Mouse (Mus musculus): ENCODE data around the gene Sin3b. TPM values are rescaled to one million over a fixed set of nuclear protein-coding genes. Genes with fewer than 3 reads are reported as not detected.

Gene Sin3b
- polyA plus RNA-seq, 1 experiment from 2014 or later, result 132 TPM

DNA sequence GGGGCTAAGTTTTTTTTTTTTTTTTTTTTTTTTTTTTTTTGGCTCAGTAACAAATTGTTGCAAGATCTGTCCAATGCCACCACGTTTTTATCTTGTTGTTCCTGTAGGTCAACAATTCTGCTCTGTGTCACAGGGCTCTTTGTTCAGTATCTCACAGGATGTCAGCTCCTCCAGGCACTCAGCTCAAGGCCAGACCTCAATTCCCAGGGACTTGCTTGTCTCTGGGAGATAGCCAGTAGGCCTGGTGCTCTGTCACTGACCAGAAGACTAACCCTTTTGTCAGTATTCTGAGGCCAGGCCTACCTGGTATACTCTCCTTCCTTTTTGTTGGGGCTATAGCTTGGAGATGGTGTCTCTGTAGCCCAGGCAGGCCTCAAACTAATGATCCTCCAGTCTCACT is 2.5 kb upstream of the Sin3b start:
- no peak overlapping the region for H3K4me3 ChIP-seq (replicated peaks)
- H3K4me1 ChIP-seq (replicated peaks), result peaks cover 9% of the 10 kb centered on the region
- no peaks in the 10 kb centered on the region for H3K27me3 ChIP-seq (replicated peaks)
- H3K27ac ChIP-seq, result no peak overlapping the region
- peaks cover 5% of the 10 kb centered on the region; the same call in 1 of the 2 replicates for H3K36me3 ChIP-seq
- no peak overlapping the region for H3K4me2 ChIP-seq (replicated peaks)
- no peak overlapping the region for H3K9ac ChIP-seq
- no peak for ATAC-seq
- no peaks in the 10 kb centered on the region for H3K9me3 ChIP-seq
- WGBS, result 17% methylated on average over 1 of the region's 1 CpGs

DNA sequence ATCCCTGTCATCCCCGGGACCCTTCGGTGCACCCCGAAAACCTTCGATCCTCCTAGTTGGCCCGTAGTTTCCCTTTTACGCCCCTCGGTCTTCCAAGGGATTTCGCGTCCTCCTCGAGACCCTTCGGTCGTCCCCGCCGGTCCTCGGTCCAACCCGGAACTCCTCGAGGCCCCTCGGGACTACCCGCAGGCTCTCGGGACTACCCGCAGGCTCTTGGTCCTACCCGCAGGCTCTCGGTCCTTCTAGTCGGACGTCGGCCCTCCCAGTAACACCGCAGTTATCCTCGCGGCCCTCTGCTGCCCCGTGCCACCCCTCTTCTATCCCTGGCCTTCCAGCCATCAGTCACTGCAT is 541 bp downstream of the Sin3b start:
- peaks cover 27% of the 10 kb centered on the region for H3K36me3 ChIP-seq
- no peak overlapping the region for H3K27ac ChIP-seq
- peak overlapping the region; percentile 89 for H3K4me2 ChIP-seq (replicated peaks)
- 0% methylated on average over 30 of the region's 30 CpGs for WGBS
- H3K9ac ChIP-seq, result peak overlapping the region; percentile 99
- no peaks in the 10 kb centered on the region for H3K9me3 ChIP-seq
- peaks cover 9% of the 10 kb centered on the region for H3K4me1 ChIP-seq (replicated peaks)
- H3K4me3 ChIP-seq (replicated peaks), result peak overlapping the region; percentile 96
- no peaks in the 10 kb centered on the region for H3K27me3 ChIP-seq (replicated peaks)
- peak; percentile 52 for ATAC-seq

DNA sequence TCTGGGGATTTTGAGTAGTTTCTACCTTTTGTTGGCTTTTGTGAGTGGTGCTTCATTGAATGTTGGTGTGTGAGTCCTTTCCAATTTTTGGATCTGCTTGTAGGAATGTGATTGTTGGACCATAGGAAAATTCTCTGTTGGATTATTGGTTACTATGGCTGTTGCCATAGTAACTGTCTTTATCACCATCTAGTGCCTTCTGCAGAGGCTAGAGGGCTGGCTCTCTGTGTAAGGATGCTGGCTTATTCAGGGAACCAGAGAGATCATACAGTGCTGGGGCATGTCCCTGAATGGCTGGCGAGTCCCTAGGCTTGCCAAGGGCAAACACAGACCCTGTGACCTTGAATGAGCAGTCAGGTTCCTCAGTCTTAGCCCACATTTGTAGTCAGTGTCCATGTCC is 5.6 kb downstream of the Sin3b start:
- no peak overlapping the region for H3K27ac ChIP-seq
- WGBS, result 82% methylated on average over 1 of the region's 1 CpGs
- H3K36me3 ChIP-seq, result peaks cover 55% of the 10 kb centered on the region
- no peak overlapping the region for H3K4me3 ChIP-seq (replicated peaks)
- no peak overlapping the region for H3K4me2 ChIP-seq (replicated peaks)
- H3K27me3 ChIP-seq (replicated peaks), result no peaks in the 10 kb centered on the region
- no peaks in the 10 kb centered on the region for H3K9me3 ChIP-seq
- no peak for ATAC-seq
- peaks cover 9% of the 10 kb centered on the region for H3K4me1 ChIP-seq (replicated peaks)
- no peak overlapping the region for H3K9ac ChIP-seq

DNA sequence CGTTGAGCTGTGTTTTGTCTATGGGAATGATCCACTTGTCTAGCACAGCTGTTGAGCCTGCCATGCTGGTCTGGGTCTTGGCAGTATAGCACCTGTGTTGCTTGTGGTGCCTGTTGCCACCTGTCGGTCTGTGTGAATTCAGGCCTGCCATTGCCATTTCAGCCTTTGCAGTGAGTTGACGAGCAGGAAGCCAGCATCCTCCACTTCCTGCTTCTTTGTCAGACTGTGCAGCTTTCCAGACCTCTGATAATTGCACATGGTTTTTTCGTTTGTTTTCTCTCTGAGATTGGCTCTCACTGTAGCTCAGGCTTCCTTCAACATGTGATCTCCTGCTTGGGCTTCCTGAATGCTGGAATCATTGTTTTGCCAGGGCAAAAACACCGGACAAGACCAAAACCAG is 11.9 kb downstream of the Sin3b start:
- Histone ChIP-seq H3K9ac (no peak overlapping the region), H3K36me3 (peaks cover 60% of the 10 kb centered on the region), H3K4me1 (replicated peaks) (no peaks in the 10 kb centered on the region), H3K4me2 (replicated peaks) (no peak overlapping the region), H3K27ac (no peak overlapping the region), H3K9me3 (no peaks in the 10 kb centered on the region), H3K27me3 (replicated peaks) (no peaks in the 10 kb centered on the region), H3K4me3 (replicated peaks) (no peak overlapping the region)
- 74% methylated on average over 5 of the region's 5 CpGs for WGBS
- ATAC-seq, result no peak

DNA sequence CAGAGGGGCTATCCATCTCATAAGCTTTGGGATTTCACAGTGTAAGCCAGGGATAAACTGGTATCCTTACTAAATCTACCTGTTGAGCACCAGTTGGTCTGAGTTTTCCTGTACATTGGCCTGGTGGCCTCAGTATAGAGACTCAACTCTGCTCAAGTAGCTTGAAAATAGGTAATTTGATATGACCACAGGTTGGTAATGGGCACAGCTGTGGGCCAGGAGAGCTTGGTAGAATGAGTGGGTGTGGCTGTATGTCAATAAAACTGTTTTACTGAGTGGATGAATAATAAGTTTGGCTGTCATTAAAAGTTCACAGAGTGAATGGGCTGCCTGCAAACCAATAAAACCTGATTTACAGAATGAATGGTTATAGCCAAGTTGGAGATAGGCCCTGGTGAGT is 13.8 kb downstream of the Sin3b start:
- H3K9me3 ChIP-seq, result no peaks in the 10 kb centered on the region
- no peaks in the 10 kb centered on the region for H3K27me3 ChIP-seq (replicated peaks)
- H3K4me1 ChIP-seq (replicated peaks), result no peaks in the 10 kb centered on the region
- no peak overlapping the region for H3K4me3 ChIP-seq (replicated peaks)
- no peak overlapping the region for H3K9ac ChIP-seq
- no peak overlapping the region for H3K4me2 ChIP-seq (replicated peaks)
- peaks cover 50% of the 10 kb centered on the region for H3K36me3 ChIP-seq
- H3K27ac ChIP-seq, result no peak overlapping the region
- peak; percentile 15; the same call in 1 of the 2 replicates for ATAC-seq

DNA sequence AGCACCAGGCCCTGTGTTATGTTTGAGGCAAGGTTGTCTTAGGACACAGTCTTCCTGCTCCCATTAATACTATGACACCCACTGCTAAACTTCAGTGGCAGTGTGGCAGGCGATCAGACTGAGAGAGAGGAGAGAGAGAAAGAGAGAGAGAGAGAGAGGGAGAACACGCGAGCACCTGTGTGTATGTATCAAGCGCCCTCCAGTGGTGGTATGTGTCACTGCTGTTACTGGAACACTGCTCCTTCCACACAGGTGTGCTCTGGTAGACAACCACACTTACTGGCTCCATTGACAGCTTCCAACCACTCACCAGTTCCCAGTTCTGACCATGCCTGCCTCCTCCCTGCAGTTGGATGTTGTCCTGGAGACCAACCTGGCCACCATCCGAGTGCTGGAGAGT is 23.0 kb downstream of the Sin3b start:
- 45% methylated on average over 5 of the region's 5 CpGs for WGBS
- Histone ChIP-seq H3K9ac (no peak overlapping the region), H3K36me3 (peaks cover 59% of the 10 kb centered on the region), H3K9me3 (no peaks in the 10 kb centered on the region), H3K27me3 (replicated peaks) (no peaks in the 10 kb centered on the region), H3K4me2 (replicated peaks) (no peak overlapping the region), H3K27ac (no peak overlapping the region), H3K4me1 (replicated peaks) (no peaks in the 10 kb centered on the region), H3K4me3 (replicated peaks) (no peak overlapping the region)
- peak; percentile 59; the same call in 1 of the 2 replicates for ATAC-seq

DNA sequence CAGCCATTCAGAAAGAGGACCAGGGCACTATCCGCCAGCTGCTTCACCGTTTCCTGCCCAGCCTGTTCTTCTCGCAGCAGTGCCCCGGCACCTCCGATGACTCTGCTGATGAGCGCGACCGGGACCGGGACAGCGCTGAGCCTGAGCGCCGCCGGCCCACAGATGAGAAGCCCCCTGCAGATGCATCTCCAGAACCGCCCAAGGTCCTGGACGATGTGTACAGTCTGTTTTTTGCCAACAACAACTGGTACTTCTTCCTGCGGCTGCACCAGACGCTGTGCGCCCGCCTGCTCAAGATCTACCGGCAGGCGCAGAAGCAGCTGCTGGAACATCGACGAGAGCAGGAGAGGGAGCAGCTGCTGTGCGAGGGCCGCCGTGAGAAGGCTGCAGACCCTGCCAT is 26.8 kb downstream of the Sin3b start:
- no peak for ATAC-seq
- Histone ChIP-seq H3K9me3 (no peaks in the 10 kb centered on the region), H3K4me3 (replicated peaks) (no peak overlapping the region), H3K9ac (no peak overlapping the region), H3K27me3 (replicated peaks) (no peaks in the 10 kb centered on the region), H3K36me3 (peaks cover 78% of the 10 kb centered on the region), H3K27ac (no peak overlapping the region), H3K4me2 (replicated peaks) (no peak overlapping the region), H3K4me1 (replicated peaks) (no peaks in the 10 kb centered on the region)
- 90% methylated on average over 26 of the region's 26 CpGs for whole genome bisulfite sequencing

DNA sequence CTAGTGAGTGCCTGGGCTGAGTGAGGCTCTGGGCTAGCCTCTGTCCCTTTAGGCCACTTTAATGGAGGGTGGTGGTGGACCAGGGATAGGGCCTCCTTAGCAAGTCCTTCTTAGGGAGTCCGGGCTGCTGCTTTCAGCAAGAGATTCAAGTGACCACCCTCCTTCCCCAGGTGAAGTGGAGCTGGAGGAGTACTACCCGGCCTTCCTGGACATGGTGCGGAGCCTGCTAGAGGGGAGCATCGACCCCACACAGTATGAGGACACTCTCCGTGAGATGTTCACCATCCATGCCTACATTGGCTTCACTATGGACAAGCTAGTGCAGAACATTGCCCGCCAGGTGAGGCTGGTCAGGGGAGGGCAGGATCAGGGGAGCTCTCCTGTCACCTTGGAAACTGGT is 27.2 kb downstream of the Sin3b start:
- peaks cover 76% of the 10 kb centered on the region for H3K36me3 ChIP-seq
- no peak overlapping the region for H3K9ac ChIP-seq
- ATAC-seq, result no peak
- WGBS, result 93% methylated on average over 6 of the region's 6 CpGs
- no peaks in the 10 kb centered on the region for H3K27me3 ChIP-seq (replicated peaks)
- H3K4me2 ChIP-seq (replicated peaks), result no peak overlapping the region
- no peak overlapping the region for H3K27ac ChIP-seq
- H3K4me1 ChIP-seq (replicated peaks), result no peaks in the 10 kb centered on the region
- H3K9me3 ChIP-seq, result no peaks in the 10 kb centered on the region
- no peak overlapping the region for H3K4me3 ChIP-seq (replicated peaks)

DNA sequence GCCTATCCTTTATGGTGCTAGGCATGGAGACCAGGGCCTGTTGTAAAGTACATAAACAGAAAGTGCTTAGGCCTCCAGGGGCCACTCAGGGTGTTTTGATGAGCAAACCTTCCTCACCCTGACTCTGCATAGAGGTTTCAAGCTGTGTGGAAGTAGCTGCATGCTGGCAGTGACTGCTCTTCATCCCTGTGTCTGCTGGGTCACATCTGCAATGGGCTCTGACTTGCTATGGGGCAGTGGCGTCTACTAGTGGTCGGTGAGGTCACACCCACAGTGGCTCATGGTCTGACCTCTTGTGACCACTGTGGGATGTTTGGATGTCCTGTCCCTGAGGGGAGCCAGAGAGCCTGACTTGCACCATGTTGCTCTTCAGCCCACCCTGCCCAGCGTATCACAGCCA is 28.0 kb downstream of the Sin3b start:
- H3K27me3 ChIP-seq (replicated peaks), result no peaks in the 10 kb centered on the region
- WGBS, result 86% methylated on average over 3 of the region's 3 CpGs
- H3K9me3 ChIP-seq, result no peaks in the 10 kb centered on the region
- no peak overlapping the region for H3K4me2 ChIP-seq (replicated peaks)
- H3K27ac ChIP-seq, result no peak overlapping the region
- no peaks in the 10 kb centered on the region for H3K4me1 ChIP-seq (replicated peaks)
- no peak overlapping the region for H3K9ac ChIP-seq
- no peak for ATAC-seq
- no peak overlapping the region for H3K4me3 ChIP-seq (replicated peaks)
- peaks cover 81% of the 10 kb centered on the region for H3K36me3 ChIP-seq

DNA sequence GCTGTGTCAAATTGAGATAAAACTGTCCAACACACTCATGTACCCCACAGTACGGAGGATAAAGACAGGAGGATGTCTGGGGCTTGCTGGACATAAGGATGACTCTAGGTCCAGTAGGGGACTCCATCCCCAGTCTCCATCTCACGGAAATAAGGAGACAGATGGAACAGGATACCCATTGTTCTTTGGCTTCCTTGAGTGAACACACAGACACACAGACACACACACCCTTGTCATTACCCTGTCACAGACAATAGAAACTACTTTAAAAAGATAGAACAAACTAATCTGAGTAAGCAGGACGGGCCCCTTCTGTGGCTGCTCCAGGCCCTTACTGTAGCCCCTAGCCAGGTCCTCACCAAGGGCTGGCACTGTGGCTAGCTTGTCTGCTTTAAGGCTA is 29.2 kb downstream of the Sin3b start:
- H3K4me2 ChIP-seq (replicated peaks), result no peak overlapping the region
- no peak overlapping the region for H3K4me3 ChIP-seq (replicated peaks)
- peaks cover 81% of the 10 kb centered on the region for H3K36me3 ChIP-seq
- no peaks in the 10 kb centered on the region for H3K4me1 ChIP-seq (replicated peaks)
- no peaks in the 10 kb centered on the region for H3K27me3 ChIP-seq (replicated peaks)
- no peak for ATAC-seq
- no peak overlapping the region for H3K27ac ChIP-seq
- no peak overlapping the region for H3K9ac ChIP-seq
- WGBS, result 83% methylated on average over 3 of the region's 3 CpGs
- H3K9me3 ChIP-seq, result no peaks in the 10 kb centered on the region

DNA sequence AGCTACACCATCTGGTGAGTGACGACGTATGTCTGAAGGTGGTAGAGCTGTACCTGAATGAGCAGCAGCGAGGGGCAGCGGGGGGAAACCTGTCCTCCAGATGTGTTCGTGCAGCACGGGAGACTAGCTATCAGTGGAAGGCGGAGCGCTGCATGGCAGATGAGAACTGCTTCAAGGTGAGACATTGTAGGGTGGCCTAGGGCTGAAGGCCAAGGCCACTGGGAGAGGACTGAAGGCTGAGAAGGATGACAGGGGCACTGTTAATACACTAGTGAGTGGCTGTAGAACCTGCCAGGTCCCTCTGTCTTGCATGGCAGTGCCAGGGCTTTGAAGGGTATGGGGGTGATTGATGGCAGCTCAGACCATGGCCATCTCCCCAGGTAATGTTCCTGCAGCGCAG is 30.1 kb downstream of the Sin3b start:
- Histone ChIP-seq H3K27me3 (replicated peaks) (no peaks in the 10 kb centered on the region), H3K4me2 (replicated peaks) (no peak overlapping the region), H3K4me3 (replicated peaks) (no peak overlapping the region), H3K36me3 (peaks cover 79% of the 10 kb centered on the region), H3K9me3 (no peaks in the 10 kb centered on the region), H3K4me1 (replicated peaks) (no peaks in the 10 kb centered on the region), H3K9ac (no peak overlapping the region), H3K27ac (no peak overlapping the region)
- WGBS, result 96% methylated on average over 9 of the region's 9 CpGs
- ATAC-seq, result no peak

DNA sequence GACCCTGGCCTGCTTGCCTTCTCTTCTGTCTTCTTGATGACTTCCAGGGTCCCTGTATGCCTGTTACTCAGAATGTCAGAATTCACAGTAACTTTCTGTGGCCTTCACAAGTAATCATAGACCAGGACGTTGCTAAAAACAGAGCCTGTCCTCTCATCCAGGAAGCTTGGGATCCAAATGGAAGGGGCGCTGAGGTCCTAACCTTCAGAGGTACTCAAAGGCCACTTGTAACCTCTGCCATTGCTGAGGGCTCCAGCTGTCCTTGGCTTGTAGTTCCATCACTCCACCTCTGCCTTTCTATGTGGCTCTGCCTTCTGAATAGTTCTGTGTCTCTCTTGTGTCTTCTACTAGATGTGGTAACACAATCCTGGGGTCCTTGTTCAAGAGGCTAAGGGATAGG is 30.7 kb downstream of the Sin3b start:
- Histone ChIP-seq H3K4me1 (replicated peaks) (no peaks in the 10 kb centered on the region), H3K27me3 (replicated peaks) (no peaks in the 10 kb centered on the region), H3K36me3 (peaks cover 74% of the 10 kb centered on the region), H3K27ac (no peak overlapping the region), H3K9me3 (no peaks in the 10 kb centered on the region), H3K4me2 (replicated peaks) (no peak overlapping the region), H3K4me3 (replicated peaks) (no peak overlapping the region), H3K9ac (no peak overlapping the region)
- ATAC-seq, result no peak
- 88% methylated on average over 2 of the region's 2 CpGs for WGBS

DNA sequence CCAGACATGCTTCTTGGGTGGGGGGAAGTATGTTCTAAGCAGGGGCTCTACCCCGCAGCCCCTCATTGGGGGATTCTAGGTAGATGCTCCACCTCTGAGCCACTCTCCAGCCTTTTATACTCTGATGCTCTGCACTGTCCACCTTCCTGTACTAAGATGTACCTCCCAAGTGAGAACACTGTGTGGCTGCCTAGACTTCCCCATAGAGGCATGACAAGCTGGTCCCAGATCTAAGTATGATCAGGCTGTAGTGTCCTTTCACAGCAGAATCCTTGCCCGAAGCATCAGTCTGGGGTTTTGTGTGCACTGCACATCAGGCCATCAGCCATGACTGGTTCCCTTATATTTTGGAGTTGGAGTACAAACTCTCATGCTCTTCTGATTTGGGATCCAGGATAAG is 32.9 kb downstream of the Sin3b start:
- H3K27ac ChIP-seq, result no peak overlapping the region
- H3K9me3 ChIP-seq, result no peaks in the 10 kb centered on the region
- ATAC-seq, result no peak
- no peaks in the 10 kb centered on the region for H3K4me1 ChIP-seq (replicated peaks)
- no peak overlapping the region for H3K9ac ChIP-seq
- no peak overlapping the region for H3K4me2 ChIP-seq (replicated peaks)
- no peak overlapping the region for H3K4me3 ChIP-seq (replicated peaks)
- no peaks in the 10 kb centered on the region for H3K27me3 ChIP-seq (replicated peaks)
- 95% methylated on average over 2 of the region's 2 CpGs for WGBS
- peaks cover 58% of the 10 kb centered on the region for H3K36me3 ChIP-seq
